Mouse (Mus musculus): ENCODE results near the gene Sorcs1.

DNA sequence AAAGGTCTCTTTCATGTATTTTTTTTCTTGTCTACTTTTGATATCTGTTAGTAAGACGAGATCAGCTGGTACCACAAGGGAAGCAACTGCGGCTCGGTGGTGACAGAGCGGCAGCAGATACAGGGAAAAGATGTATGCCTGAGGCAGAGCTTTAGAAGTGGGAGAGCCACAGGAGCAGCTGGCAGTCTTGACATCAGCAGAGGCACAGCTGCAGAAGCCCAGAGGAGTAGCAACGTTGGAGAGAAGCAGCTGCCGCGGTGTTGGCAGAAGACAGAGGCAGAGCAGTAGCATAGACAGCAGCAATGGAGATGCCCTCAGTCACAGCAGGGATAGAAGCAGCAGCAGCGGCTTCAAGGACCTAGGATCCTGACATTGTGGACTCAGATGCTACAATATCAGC lies 152.4 kb downstream of the Sorcs1 start:
- no peak for TF ChIP-seq CTCF (IDR thresholded peaks at IDR 0.05; ENCODE audit: low read depth)
- TF ChIP-seq EP300 (IDR thresholded peaks at IDR 0.05; ENCODE audit: low read depth) = no peak
